Mouse (Mus musculus) liver, adult 2 months (tissue): ENCODE data around the gene A1cf.

Experiments
- CTCF ChIP-seq: fragments of 200-500 bp; IDR thresholded peaks from 2 replicates; pipeline ENCODE4 v1.5.1; 2011; ENCODE audit warnings: low read depth, low read length, control low read depth
- POLR2A ChIP-seq: fragments of 200-500 bp; IDR thresholded peaks from 2 replicates; pipeline ENCODE4 v1.6.1; 2011; ENCODE audit warnings: low read length, control low read depth; ENCODE audit not compliant: insufficient read depth; ENCODE audit errors: extremely low read depth

- no peak for TF ChIP-seq POLR2A
- TF ChIP-seq CTCF: no peak
Measured at GRCm38 (mm10) chr19:31923615-31924352, 55.2 kb downstream of the A1cf start.
